Mouse (Mus musculus) limb, embryonic 14.5 days (tissue): ENCODE results near the gene Ttll4. TPM values are rescaled to one million over a fixed set of nuclear protein-coding genes. Genes with fewer than 3 reads are reported as not detected.

ENCODE experiments used
- ATAC-seq: fragments of 200-750 bp; cut with Nextera tagmentation; 2 replicates; pipeline ENCODE4 v1.8.0; 2017; ENCODE audit warnings: low read depth, moderate number of reproducible peaks, moderate TSS enrichment; ENCODE audit not compliant: low FRiP score
- DNase-seq: peaks from one replicate; pipeline ENCODE4 v3.0.0-alpha.2; 2015; ENCODE audit warnings: low spot score
- H3K27ac ChIP-seq: fragments of 300-500 bp; sonication (generic); replicated peaks from 2 replicates; pipeline ENCODE4 v1.5.1; 2014; ENCODE audit warnings: low read depth, mild to moderate bottlenecking, low read length, moderate library complexity, mixed read lengths
- H3K27me3 ChIP-seq: fragments of 300-500 bp; sonication (generic); 2 replicates; pipeline ENCODE4 v1.6.1; 2014; ENCODE audit warnings: low read length, mixed read lengths; ENCODE audit not compliant: control insufficient read depth, insufficient read depth
- H3K36me3 ChIP-seq: fragments of 300-500 bp; sonication (generic); 2 replicates; pipeline ENCODE4 v1.6.1; 2014; ENCODE audit warnings: mild to moderate bottlenecking, low read length, moderate library complexity, mixed read lengths; ENCODE audit not compliant: control insufficient read depth, insufficient read depth
- H3K4me1 ChIP-seq: fragments of 300-500 bp; sonication (generic); 2 replicates; pipeline ENCODE4 v1.6.1; 2014; ENCODE audit warnings: antibody characterized with exemption, low read length, mixed read lengths; ENCODE audit not compliant: control insufficient read depth, insufficient read depth
- H3K4me2 ChIP-seq: fragments of 300-500 bp; sonication (generic); replicated peaks from 2 replicates; pipeline ENCODE4 v1.6.1; 2014; ENCODE audit warnings: low read depth, mild to moderate bottlenecking, low read length, moderate library complexity; ENCODE audit not compliant: severe bottlenecking
- H3K4me3 ChIP-seq: fragments of 300-500 bp; sonication (generic); replicated peaks from 2 replicates; pipeline ENCODE4 v1.5.1; 2014; ENCODE audit warnings: low read length
- H3K9ac ChIP-seq: fragments of 300-500 bp; sonication (generic); 2 replicates; pipeline ENCODE4 v1.6.1; 2014; ENCODE audit warnings: mild to moderate bottlenecking, low read depth, low read length, moderate library complexity; ENCODE audit not compliant: severe bottlenecking
- H3K9me3 ChIP-seq: fragments of 300-500 bp; sonication (generic); 2 replicates; pipeline ENCODE4 v1.6.1; 2016; ENCODE audit warnings: low read length; ENCODE audit not compliant: control insufficient read depth
- POLR2A ChIP-seq: fragments of 200-500 bp; IDR thresholded peaks from 2 replicates; pipeline ENCODE4 v1.8.0; 2012; ENCODE audit warnings: inconsistent platforms, mild to moderate bottlenecking, moderate library complexity, borderline replicate concordance; ENCODE audit not compliant: insufficient read depth, insufficient read length; ENCODE audit errors: extremely low read depth
- WGBS: fragments of 180-500 bp; shearing (Covaris S2); extraction: QIAGEN DNeasy Blood & Tissue Kit; methylation state at CpG from one replicate; pipeline ENCODE4 v1.1.7; 2014; 5-methylcytosine and 5-hydroxymethylcytosine counted together
- polyA plus RNA-seq, 2 experiments: library from polyadenylated mRNA; depleted of rRNA in 1 of 2; stranded (reverse) in 1 of 2; unstranded in 1 of 2; fragments of >200 nt; fragmentation: Nextera tagmentation in 1 of 2; extraction: Ambion mirVana in 1 of 2; gene quantifications; 2 replicates each; pipeline versions ENCODE4 v1.2.1 to v1.2.3; 2012 to 2014

Ttll4 gene
- polyA plus RNA-seq, 2 experiments, result 18.5 to 36.7 TPM

GRCm38 (mm10) chr1:74643926-74644325 lies 17.6 kb upstream of the Ttll4 start:
- Histone ChIP-seq H3K36me3 (no peaks in the 10 kb centered on the region), H3K9ac (no peak overlapping the region), H3K4me2 (no peak overlapping the region), H3K27ac (no peak overlapping the region), H3K4me3 (no peak overlapping the region), H3K4me1 (no peaks in the 10 kb centered on the region), H3K9me3 (no peaks in the 10 kb centered on the region), H3K27me3 (no peaks in the 10 kb centered on the region)
- peak; percentile 26 for DNase-seq
- ATAC-seq, result no peak
- no peak for TF ChIP-seq POLR2A

GRCm38 (mm10) chr1:74662253-74662865 lies 814 bp downstream of the Ttll4 start:
- no peaks in the 10 kb centered on the region for H3K9me3 ChIP-seq
- H3K4me1 ChIP-seq, result 0 out of 2 replicates have a peak, but pooled peaks cover 5% of the 10 kb centered on the region
- H3K36me3 ChIP-seq, result no peaks in the 10 kb centered on the region
- peak overlapping the region; percentile 78 for H3K9ac ChIP-seq
- peak overlapping the region; percentile 55 for H3K4me2 ChIP-seq
- DNase-seq, result no peak
- 2% methylated on average over 13 of the region's 13 CpGs for WGBS
- peak overlapping the region; percentile 91 for H3K4me3 ChIP-seq
- no peak for TF ChIP-seq POLR2A
- H3K27me3 ChIP-seq, result no peaks in the 10 kb centered on the region
- peak overlapping the region; percentile 85 for H3K27ac ChIP-seq
- no peak for ATAC-seq

GRCm38 (mm10) chr1:74665153-74665552 lies 3.6 kb downstream of the Ttll4 start:
- H3K4me2 ChIP-seq, result no peak overlapping the region
- no peak overlapping the region for H3K9ac ChIP-seq
- 77% methylated on average over 6 of the region's 6 CpGs for WGBS
- no peak for TF ChIP-seq POLR2A
- no peaks in the 10 kb centered on the region for H3K27me3 ChIP-seq
- H3K4me1 ChIP-seq, result 0 out of 2 replicates have a peak, but pooled peaks cover 5% of the 10 kb centered on the region
- no peaks in the 10 kb centered on the region for H3K9me3 ChIP-seq
- H3K36me3 ChIP-seq, result no peaks in the 10 kb centered on the region
- no peak overlapping the region for H3K4me3 ChIP-seq
- DNase-seq (no peak), ATAC-seq (no peak)
- H3K27ac ChIP-seq, result no peak overlapping the region

GRCm38 (mm10) chr1:74668371-74668770 lies 6.8 kb downstream of the Ttll4 start:
- Histone ChIP-seq H3K9ac (no peak overlapping the region), H3K27me3 (no peaks in the 10 kb centered on the region), H3K27ac (no peak overlapping the region), H3K4me2 (no peak overlapping the region), H3K4me3 (no peak overlapping the region), H3K4me1 (no peaks in the 10 kb centered on the region), H3K9me3 (no peaks in the 10 kb centered on the region), H3K36me3 (peaks cover 7% of the 10 kb centered on the region)
- ATAC-seq, result no peak
- no peak for TF ChIP-seq POLR2A
- 85% methylated on average over 3 of the region's 3 CpGs for WGBS
- DNase-seq, result no peak

GRCm38 (mm10) chr1:74672731-74673130 lies 11.2 kb downstream of the Ttll4 start:
- no peak for DNase-seq
- Histone ChIP-seq H3K36me3 (peaks cover 27% of the 10 kb centered on the region), H3K27ac (no peak overlapping the region), H3K9me3 (no peaks in the 10 kb centered on the region), H3K4me2 (no peak overlapping the region), H3K27me3 (no peaks in the 10 kb centered on the region), H3K4me3 (no peak overlapping the region), H3K4me1 (no peaks in the 10 kb centered on the region), H3K9ac (no peak overlapping the region)
- no peak for TF ChIP-seq POLR2A
- no peak for ATAC-seq
- WGBS, result 83% methylated on average over 7 of the region's 7 CpGs

- WGBS, result 81% methylated on average over 3 of the region's 3 CpGs
- no peak overlapping the region for H3K9ac ChIP-seq
- DNase-seq, result no peak
- no peak overlapping the region for H3K27ac ChIP-seq
- no peak overlapping the region for H3K4me3 ChIP-seq
- TF ChIP-seq POLR2A, result no peak
- no peak overlapping the region for H3K4me2 ChIP-seq
- peaks cover 56% of the 10 kb centered on the region for H3K36me3 ChIP-seq
- H3K9me3 ChIP-seq, result no peaks in the 10 kb centered on the region
- no peaks in the 10 kb centered on the region for H3K4me1 ChIP-seq
- no peaks in the 10 kb centered on the region for H3K27me3 ChIP-seq
- ATAC-seq, result no peak
Observed at GRCm38 (mm10) chr1:74676863-74677262, 15.3 kb downstream of the Ttll4 start.
